Mouse (Mus musculus) ES-E14 (cell line): ENCODE results near the gene Prm2.

Source experiments
- CHD2 ChIP-seq: IDR thresholded peaks from 2 replicates; pipeline ENCODE4 v1.6.1; 2014; ENCODE audit warnings: mild to moderate bottlenecking, low read depth, low read length, inconsistent platforms
- HCFC1 ChIP-seq: IDR thresholded peaks from 2 replicates; pipeline ENCODE4 v1.6.1; 2012; ENCODE audit warnings: low read length, inconsistent platforms, borderline replicate concordance; ENCODE audit not compliant: insufficient read depth
- MAFK ChIP-seq: IDR thresholded peaks from 2 replicates; pipeline ENCODE4 v1.6.1; 2014; ENCODE audit warnings: mild to moderate bottlenecking, low read depth, low read length, inconsistent platforms; ENCODE audit not compliant: insufficient read depth
- ZNF384 ChIP-seq: IDR thresholded peaks from 2 replicates; pipeline ENCODE4 v1.6.1; 2012; ENCODE audit warnings: low read depth, low read length, inconsistent platforms

DNA sequence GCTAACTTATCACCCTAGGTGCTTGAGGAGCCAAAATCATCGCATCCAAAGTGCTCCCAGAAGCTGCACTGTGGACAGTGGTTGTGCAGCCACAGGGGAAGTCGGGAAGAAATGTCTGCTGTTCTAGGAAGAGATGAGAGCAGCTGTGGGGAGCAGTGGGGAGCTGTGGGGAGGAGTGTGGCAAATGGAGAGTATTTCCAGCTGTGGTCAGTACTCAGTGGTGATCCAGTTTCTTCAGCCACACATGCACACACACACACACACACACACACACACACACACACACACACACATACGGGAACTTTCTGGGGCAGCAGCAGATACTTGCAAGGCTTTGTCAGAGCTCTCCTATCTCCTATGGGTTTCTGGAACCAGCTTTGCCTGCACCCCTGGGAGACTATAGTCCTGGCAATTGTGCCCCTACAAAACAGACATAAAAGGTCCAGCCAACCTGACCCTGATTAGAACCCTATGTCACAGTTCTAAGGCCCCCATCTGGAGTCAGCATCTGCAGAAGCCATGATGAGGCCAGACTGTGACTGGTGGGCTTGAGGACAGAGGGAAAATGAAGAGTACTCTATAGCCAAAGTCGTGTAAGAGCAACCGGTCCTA lies 33.3 kb downstream of the Prm2 start:
- TF ChIP-seq HCFC1 (no peak), ZNF384 (no peak), MAFK (no peak), CHD2 (no peak)
